Mouse (Mus musculus): ENCODE results near the gene Pwp2. TPM values are rescaled to one million over a fixed set of nuclear protein-coding genes. Genes with fewer than 3 reads are reported as not detected.

Gene Pwp2
- total and polyA plus RNA-seq, 3 experiments, result 49.6 to 91.5 (median 62.4) TPM

- no peak overlapping the region for H3K9ac ChIP-seq (ENCODE audit: control insufficient read depth, low read depth, low read length, poor library complexity, severe bottlenecking)
- no peaks in the 10 kb centered on the region for H3K27me3 ChIP-seq (ENCODE audit: control insufficient read depth in 1 of 2, insufficient read depth in 2 of 2, low read length in 2 of 2)
- H3K79me2 ChIP-seq (ENCODE audit: control insufficient read depth, insufficient read depth, low read length, poor library complexity), result 0 out of 2 replicates have a peak, but pooled peaks cover 2% of the 10 kb centered on the region
- peaks cover 0 to 3% of the 10 kb centered on the region in 2 experiments; a peak in 2 of 4 replicates for H3K36me3 ChIP-seq (ENCODE audit: control insufficient read depth in 1 of 2, insufficient read depth in 2 of 2, low read length in 2 of 2)
- H3K4me3 ChIP-seq (ENCODE audit: control insufficient read depth in 1 of 2, insufficient read depth in 1 of 2, low read depth in 2 of 2, low read length in 2 of 2), result no peak overlapping the region
- H3K4me1 ChIP-seq (ENCODE audit: control insufficient read depth in 1 of 2, insufficient read depth in 2 of 2, low read length in 2 of 2), result no peaks in the 10 kb centered on the region
- no peaks in the 10 kb centered on the region for H3K9me3 ChIP-seq (replicated peaks; ENCODE audit: insufficient read depth, low read length)
- H3K27ac ChIP-seq (ENCODE audit: control insufficient read depth, low read depth, low read length), result no peak overlapping the region
- TF ChIP-seq TBP (IDR thresholded peaks at IDR 0.05; ENCODE audit: low read depth, low read length) (no peak), MYB (IDR thresholded peaks at IDR 0.05; ENCODE audit: low read depth, low read length) (no peak), MYC (IDR thresholded peaks at IDR 0.05; ENCODE audit: low read depth, low read length) (no peak), POLR2AphosphoS5 (IDR thresholded peaks at IDR 0.05; ENCODE audit: borderline replicate concordance, low read depth, low read length) (no peak), ELF1 (IDR thresholded peaks at IDR 0.05; ENCODE audit: low read depth, low read length) (no peak), E2F4 (IDR thresholded peaks at IDR 0.05; ENCODE audit: borderline replicate concordance, low read depth, low read length) (no peak), BHLHE40 (IDR thresholded peaks at IDR 0.05; ENCODE audit: borderline replicate concordance, low read depth, low read length) (no peak), HCFC1 (IDR thresholded peaks at IDR 0.05; ENCODE audit: low read depth, low read length) (no peak), MAZ (IDR thresholded peaks at IDR 0.05; ENCODE audit: low read depth, low read length) (no peak), NELFE (IDR thresholded peaks at IDR 0.05; ENCODE audit: low read depth, low read length) (no peak), TCF12 (IDR thresholded peaks at IDR 0.05; ENCODE audit: low read depth, low read length) (no peak), SMC3 (IDR thresholded peaks at IDR 0.05; ENCODE audit: low read depth, low read length) (no peak), GATA1 (IDR thresholded peaks at IDR 0.05; ENCODE audit: low read depth, low read length) (no peak), POLR2A (IDR thresholded peaks at IDR 0.05; ENCODE audit: control insufficient read depth in 1 of 2, insufficient read depth in 1 of 2, low read depth in 1 of 2, low read length in 2 of 2, poor library complexity in 1 of 2) (no peak), RCOR1 (IDR thresholded peaks at IDR 0.05; ENCODE audit: low read depth, low read length) (no peak), RAD21 (IDR thresholded peaks at IDR 0.05; ENCODE audit: low read depth, low read length) (no peak)
- DNase-seq (ENCODE audit: low read depth, low spot score), result no peak
These were observed 39.2 kb upstream of the Pwp2 start for GRCm38 (mm10) chr10:78224136-78224535.

- H3K27ac ChIP-seq (ENCODE audit: control insufficient read depth, low read depth, low read length), result no peak overlapping the region
- TF ChIP-seq CHD1 (IDR thresholded peaks at IDR 0.05; ENCODE audit: low read depth, low read length) (no peak), SMC3 (IDR thresholded peaks at IDR 0.05; ENCODE audit: low read depth, low read length) (no peak), TAL1 (IDR thresholded peaks at IDR 0.05; ENCODE audit: low read length) (no peak), UBTF (IDR thresholded peaks at IDR 0.05; ENCODE audit: borderline replicate concordance, insufficient read depth, low read depth, low read length) (no peak), HCFC1 (IDR thresholded peaks at IDR 0.05; ENCODE audit: low read depth, low read length) (no peak), TBP (IDR thresholded peaks at IDR 0.05; ENCODE audit: low read depth, low read length) (no peak), POLR2AphosphoS2 (IDR thresholded peaks at IDR 0.05; ENCODE audit: low read length) (no peak), MAZ (IDR thresholded peaks at IDR 0.05; ENCODE audit: low read depth, low read length) (no peak), POLR2A (IDR thresholded peaks at IDR 0.05; ENCODE audit: control insufficient read depth in 1 of 2, insufficient read depth in 1 of 2, low read depth in 1 of 2, low read length in 2 of 2, poor library complexity in 1 of 2) (no peak), ZKSCAN1 (IDR thresholded peaks at IDR 0.05; ENCODE audit: low read depth, low read length) (no peak)
- H3K4me1 ChIP-seq (ENCODE audit: control insufficient read depth in 1 of 2, insufficient read depth in 2 of 2, low read length in 2 of 2), result no peaks in the 10 kb centered on the region
- no peak for DNase-seq (ENCODE audit: low read depth, low spot score)
- no peaks in the 10 kb centered on the region for H3K9me3 ChIP-seq (replicated peaks; ENCODE audit: insufficient read depth, low read length)
- peaks cover 0 to 1% of the 10 kb centered on the region in 2 experiments; a peak in 3 of 4 replicates for H3K36me3 ChIP-seq (ENCODE audit: control insufficient read depth in 1 of 2, insufficient read depth in 2 of 2, low read length in 2 of 2)
- 0 out of 2 replicates have a peak, but pooled peaks cover 2% of the 10 kb centered on the region for H3K79me2 ChIP-seq (ENCODE audit: control insufficient read depth, insufficient read depth, low read length, poor library complexity)
- no peak overlapping the region for H3K4me3 ChIP-seq (ENCODE audit: control insufficient read depth in 1 of 2, insufficient read depth in 1 of 2, low read depth in 2 of 2, low read length in 2 of 2)
- no peak overlapping the region for H3K9ac ChIP-seq (ENCODE audit: control insufficient read depth, low read depth, low read length, poor library complexity, severe bottlenecking)
- H3K27me3 ChIP-seq (ENCODE audit: control insufficient read depth in 1 of 2, insufficient read depth in 2 of 2, low read length in 2 of 2), result no peaks in the 10 kb centered on the region
These were observed 38.0 kb upstream of the Pwp2 start for GRCm38 (mm10) chr10:78222908-78223307.

Measured in MEL (cell line).